Mouse (Mus musculus) ES-CJ7 (cell line): ENCODE data around the gene Asns.

Experiments
- DNase-seq: peaks from one replicate; pipeline ENCODE4 v3.0.0; 2011; ENCODE audit warnings: low read depth, low spot score

Gene Asns

DNA sequence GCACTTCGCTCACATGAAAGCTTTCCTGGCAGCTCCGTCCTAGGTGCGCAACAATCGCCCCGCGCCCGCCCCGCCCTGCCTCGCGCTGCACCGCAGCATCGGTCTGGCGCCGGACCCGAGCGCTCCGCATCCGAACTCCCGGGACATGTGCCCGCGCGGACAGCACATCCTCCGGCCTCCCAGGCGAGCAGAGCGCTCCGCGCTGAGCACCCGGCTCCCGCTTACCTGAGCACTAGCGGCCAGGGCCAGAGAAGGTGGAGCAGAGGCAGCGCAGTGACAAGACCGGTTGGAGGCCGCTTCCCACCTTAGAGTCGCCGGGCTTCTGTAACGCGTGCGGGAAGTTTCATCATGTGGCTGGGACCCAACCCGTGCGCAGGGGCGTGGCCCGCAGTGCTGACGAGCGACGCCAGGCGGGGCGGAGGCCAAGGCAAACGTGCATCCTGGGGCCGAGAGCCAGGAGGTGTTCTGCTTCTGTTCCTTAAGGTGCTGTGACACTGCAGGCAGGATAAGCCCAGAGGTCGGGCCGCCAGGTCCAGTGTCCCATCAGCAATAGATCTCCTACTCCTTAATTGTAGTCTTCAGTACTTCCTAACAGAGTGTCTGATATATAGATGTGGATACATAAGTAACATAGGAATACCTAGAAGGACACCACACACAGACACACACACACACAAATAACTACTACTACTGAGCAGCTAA lies at the start of gene Asns:
TSS of gene Asns (minus strand) at position 371 of the 702 bp plus-strand sequence.
- peak; percentile 94 for DNase-seq

- no peak for DNase-seq
Measured at GRCm38 (mm10) chr6:7741721-7742120, 48.7 kb upstream of the Asns start.

DNA sequence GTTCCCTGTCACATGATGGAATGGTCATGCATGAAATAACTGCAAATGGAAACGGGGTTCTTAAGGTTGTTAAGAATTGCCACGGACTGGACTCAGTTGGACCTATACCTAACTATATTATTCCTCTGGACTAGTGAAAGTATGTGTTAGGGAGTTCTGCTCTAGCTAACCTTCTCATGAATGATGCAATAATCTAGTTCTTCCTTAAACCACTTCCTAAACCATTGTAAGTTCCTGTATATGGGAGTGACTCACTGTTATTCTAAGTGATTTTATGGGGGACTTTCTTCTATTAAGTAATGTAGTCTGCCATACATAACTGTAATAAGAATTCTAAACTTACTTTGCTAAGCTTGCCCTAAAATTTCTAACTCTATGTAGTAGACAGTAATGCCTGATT lies 44.8 kb upstream of the Asns start:
- no peak for DNase-seq

- DNase-seq = peak; percentile 90
Measured at GRCm38 (mm10) chr6:7732754-7733708, 40.0 kb upstream of the Asns start.

DNA sequence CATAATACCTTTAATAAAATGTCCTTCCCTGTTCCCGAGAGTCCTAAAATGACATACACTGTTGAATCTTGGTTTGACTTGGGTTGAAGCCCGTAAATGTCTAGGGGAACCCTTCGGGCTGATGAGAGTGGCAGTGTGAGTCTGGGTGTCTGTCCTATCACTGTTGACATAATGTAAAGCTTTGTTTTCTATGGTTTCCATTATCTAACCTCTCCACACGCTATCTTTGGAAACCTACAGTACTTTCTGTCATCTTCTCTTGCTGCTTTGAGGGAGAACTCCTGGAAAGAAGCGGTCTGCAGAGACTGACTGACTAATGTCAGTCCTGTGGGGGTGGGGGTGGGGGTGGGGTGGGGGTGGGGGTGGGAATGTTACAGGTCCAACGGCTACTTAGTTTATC lies 39.0 kb upstream of the Asns start:
- DNase-seq = no peak

- no peak for DNase-seq
Measured at GRCm38 (mm10) chr6:7729128-7729527, 36.1 kb upstream of the Asns start.

DNA sequence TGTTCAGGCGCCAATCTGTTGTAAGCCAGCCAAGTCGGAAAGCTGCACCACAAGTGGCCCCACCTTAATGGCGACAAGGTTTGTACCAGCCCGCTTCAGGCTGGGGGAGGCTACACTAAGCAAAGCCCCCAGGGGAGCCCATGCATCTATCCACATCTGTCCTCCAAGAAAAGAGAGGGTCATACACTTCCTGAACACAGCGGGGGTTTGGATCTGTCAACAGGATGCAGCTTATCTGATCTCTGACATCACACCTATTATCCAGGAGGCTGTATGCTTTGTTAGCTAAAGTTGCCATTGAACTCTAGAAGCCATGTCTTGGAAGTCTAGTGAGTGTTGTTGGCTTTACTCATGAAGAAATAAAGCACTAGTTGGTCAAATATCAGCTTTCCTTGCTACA lies 35.2 kb upstream of the Asns start:
- DNase-seq = peak; percentile 75

- DNase-seq = no peak
Measured at GRCm38 (mm10) chr6:7716236-7716635, 23.2 kb upstream of the Asns start.

DNA sequence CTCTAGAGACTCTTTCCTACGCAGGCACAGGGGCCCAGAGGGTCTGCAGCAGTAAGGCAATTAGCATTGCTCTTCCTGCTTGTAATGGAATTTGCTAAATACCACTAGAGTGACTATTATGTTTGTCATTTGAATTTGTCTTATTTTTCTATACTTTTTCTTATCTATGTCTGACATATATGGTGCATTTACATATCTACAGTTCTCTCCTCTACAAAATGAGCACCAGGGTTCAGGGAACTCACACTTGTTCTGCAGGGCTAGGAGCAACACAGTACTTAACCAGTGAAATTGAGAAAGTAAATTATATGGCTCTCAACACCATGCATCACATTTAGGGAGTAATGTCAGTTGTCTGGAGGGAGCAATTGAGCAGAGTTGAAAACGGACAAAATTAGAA lies 21.2 kb upstream of the Asns start:
- no peak for DNase-seq

DNA sequence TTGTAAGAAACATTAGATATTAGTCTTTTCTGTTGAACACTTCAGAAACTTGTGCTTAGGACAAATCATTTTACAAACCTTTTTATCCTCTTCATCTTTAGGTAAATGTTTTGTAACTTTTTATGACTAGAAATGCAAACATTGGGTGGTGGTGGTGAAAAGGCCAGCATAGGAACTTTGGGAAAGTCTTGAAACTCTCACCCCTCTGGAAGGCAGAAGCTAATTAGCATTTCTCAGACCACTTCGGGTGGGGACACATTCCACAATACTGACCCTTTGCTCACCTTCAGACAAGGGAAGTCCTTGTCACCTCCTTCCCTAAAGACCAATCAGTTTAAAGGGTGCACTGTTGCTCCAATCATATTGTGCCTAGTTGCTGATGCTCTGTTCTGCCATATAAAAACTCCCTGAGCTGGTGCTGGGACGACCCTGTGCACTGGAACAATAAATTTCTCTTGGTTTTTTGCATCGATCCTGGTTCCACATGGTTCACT lies 18.8 kb upstream of the Asns start:
- peak; percentile 64 for DNase-seq

- no peak for DNase-seq
Measured at GRCm38 (mm10) chr6:7708246-7708645, 15.2 kb upstream of the Asns start.

DNA sequence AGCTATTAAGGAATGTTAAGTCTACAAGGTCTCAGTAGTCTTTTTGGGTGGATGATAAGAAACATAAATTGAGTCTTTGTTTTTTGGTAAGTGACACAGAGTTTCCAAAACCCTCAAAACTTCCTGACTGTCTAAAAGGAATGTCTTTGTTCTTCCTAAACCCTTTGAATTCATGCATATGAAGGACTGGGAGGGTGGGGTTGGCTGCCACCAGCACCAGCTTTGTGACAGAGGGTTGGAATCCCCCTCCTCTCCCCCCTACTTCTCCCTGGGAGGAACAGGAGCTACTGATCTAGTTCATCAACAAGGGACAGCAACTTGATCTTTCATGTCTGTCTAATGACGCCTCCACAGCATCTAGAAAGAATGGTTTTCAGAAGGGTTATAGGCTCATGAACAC lies 13.7 kb upstream of the Asns start:
- peak; percentile 85 for DNase-seq

DNA sequence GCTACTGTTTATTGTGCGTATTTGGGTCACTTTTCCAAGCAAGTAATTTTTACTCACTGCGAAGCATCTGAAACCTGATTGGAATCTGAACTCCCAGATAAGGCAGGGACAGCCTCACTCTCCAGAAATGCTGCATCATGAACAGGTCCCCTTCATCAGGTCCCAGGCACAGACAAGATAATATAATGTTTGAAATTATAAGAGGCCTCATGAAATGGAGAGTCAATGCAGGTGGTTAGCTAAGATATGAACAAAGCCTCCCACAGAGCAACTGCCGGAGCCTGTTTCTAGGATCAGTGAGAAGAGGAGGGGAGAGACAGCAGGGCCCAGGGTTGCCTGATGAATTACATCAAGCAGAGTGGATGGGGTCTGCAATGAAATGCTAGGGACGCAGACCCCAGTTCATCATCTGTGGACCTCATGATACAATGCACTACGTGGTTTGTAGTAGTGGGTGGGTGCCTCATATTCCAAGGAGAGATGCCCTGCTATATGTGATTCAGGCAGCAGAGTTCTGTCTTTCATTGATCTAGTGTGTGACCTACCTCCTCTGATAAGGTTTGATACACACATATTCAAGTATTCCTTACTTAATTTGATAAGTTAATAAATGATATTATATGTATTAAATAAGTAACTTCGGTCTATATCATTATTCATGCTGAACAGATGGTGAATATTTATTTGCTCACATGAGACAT lies 5.1 kb upstream of the Asns start:
- no peak for DNase-seq

- no peak for DNase-seq
Measured at GRCm38 (mm10) chr6:7697077-7697643, 4.1 kb upstream of the Asns start.

GRCm38 (mm10) chr6:7696641-7697040 lies 3.6 kb upstream of the Asns start:
- peak; percentile 60 for DNase-seq

GRCm38 (mm10) chr6:7695901-7696300 lies 2.8 kb upstream of the Asns start:
- peak; percentile 76 for DNase-seq

DNA sequence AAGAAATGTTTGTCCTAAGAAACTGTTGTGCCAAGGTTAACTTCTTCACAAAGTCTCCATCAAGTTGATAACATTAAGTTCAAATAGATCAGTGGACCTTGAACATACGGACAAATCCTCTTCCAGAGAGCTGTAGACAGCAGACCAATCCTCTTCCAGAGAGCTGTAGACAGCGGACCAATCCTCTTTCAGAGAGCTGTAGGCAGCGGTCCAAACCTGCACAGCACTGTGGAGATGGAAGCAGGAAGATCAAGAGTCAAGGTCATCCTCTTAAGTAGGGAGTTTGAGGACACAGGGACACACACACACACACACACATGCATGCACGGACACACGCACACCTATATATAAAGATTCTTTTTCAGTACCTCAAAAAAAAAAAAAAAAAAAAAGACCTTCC lies 612 bp upstream of the Asns start:
- peak; percentile 50 for DNase-seq

DNA sequence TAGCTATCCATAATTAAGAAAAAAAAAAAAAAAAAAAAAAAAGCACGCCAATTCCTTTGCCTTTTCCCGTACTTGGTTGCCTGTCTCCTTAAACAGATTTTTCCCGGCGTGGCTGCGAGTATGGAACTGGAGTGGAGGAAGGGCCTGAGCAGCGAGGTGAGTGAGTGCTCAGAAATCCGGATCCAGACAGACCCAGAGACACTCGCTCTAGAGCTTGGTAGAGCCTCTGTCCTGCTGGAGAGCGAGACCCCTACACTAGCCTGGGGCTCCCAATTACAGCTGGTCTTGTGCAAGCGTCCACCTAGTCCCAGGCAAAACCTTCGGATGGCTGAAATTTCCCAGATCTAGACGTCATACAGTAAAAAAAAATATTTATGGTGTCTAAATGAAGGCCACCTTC lies 603 bp downstream of the Asns start:
- no peak for DNase-seq

- no peak for DNase-seq
Measured at GRCm38 (mm10) chr6:7692037-7692436, 1.0 kb downstream of the Asns start.

DNA sequence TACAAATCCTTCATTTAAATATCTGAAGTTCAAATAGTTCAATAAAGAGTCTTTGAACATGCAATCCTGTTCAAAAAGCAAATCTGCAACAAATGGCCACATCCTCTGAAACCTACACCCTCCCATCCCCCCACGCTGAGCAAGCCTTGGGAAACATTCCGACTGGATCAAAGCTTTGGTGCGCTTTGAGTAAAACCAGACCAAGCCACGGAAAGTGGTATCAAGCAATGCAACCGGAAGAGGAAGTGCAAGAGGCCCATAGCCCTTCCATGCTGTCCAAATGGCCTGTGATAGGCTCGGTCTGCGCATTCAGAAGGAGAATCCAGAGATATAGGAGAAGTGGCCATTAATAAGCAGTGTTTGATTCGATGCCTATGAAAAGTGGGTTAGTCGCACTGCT lies 2.6 kb downstream of the Asns start:
- peak; percentile 95 for DNase-seq

DNA sequence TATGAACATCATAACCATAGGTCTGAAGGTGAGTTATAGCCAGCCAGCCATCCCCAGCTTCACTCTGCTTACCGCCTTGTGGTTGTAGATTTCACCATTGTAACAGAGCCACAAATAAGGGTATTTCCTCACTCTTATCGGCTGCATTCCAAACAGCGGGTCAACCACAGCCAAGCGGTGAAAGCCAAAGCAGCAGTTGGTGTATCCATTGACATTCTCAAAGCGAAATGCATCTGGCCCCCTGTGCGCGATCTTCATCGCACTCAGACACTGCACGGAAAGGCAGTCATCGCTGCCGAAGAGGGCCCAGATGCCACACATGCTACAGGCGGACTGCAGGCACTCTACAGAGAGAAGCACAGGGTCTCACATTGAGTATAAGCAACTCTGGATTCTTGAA lies 3.9 kb downstream of the Asns start:
- DNase-seq = peak; percentile 53

GRCm38 (mm10) chr6:7686047-7686446 lies 7.0 kb downstream of the Asns start:
- no peak for DNase-seq
